Mouse (Mus musculus) lung, embryonic 15.5 days (tissue): ENCODE results near the gene Sgms1. TPM values are rescaled to one million over a fixed set of nuclear protein-coding genes. Genes with fewer than 3 reads are reported as not detected.
"Not testable (repeated sequence)": the region's sequence is repeated elsewhere in the genome, so short reads cannot be mapped to it uniquely, and the experiment has no call there.

Experiments
- ATAC-seq: fragments of 200-750 bp; cut with Nextera tagmentation; 2 replicates; pipeline ENCODE4 v1.8.0; 2017; ENCODE audit warnings: moderate number of reproducible peaks, borderline replicate concordance; ENCODE audit not compliant: low FRiP score, low TSS enrichment; ENCODE audit errors: extremely low read depth
- H3K27ac ChIP-seq: fragments of 300-500 bp; sonication (generic); 2 replicates; pipeline ENCODE4 v1.5.1; 2015; ENCODE audit warnings: moderate library complexity, mild to moderate bottlenecking, inconsistent platforms
- H3K27me3 ChIP-seq: fragments of 300-500 bp; sonication (generic); 2 replicates; pipeline ENCODE4 v1.6.1; 2015; ENCODE audit warnings: inconsistent platforms
- H3K36me3 ChIP-seq: fragments of 300-500 bp; sonication (generic); 2 replicates; pipeline ENCODE4 v1.6.1; 2015; ENCODE audit warnings: inconsistent platforms
- H3K4me1 ChIP-seq: fragments of 300-500 bp; sonication (generic); 2 replicates; pipeline ENCODE4 v1.6.1; 2015; ENCODE audit warnings: inconsistent platforms
- H3K4me2 ChIP-seq: fragments of 300-500 bp; sonication (generic); 2 replicates; pipeline ENCODE4 v1.6.1; 2015; ENCODE audit warnings: inconsistent platforms, mild to moderate bottlenecking, moderate library complexity
- H3K4me3 ChIP-seq: fragments of 300-500 bp; sonication (generic); 2 replicates; pipeline ENCODE4 v1.5.1; 2015; ENCODE audit warnings: mild to moderate bottlenecking, inconsistent platforms
- H3K9ac ChIP-seq: fragments of 300-500 bp; sonication (generic); 2 replicates; pipeline ENCODE4 v1.6.1; 2015; ENCODE audit warnings: inconsistent platforms
- H3K9me3 ChIP-seq: fragments of 300-500 bp; sonication (generic); 2 replicates; pipeline ENCODE4 v1.6.1; 2016; ENCODE audit warnings: inconsistent platforms
- WGBS: fragments of 180-500 bp; shearing (Covaris S2); methylation state at CpG from one replicate; pipeline ENCODE4 v1.1.7; 2015; 5-methylcytosine and 5-hydroxymethylcytosine counted together
- polyA plus RNA-seq: library from polyadenylated mRNA; unstranded; fragments of >200 nt; fragmentation: Nextera tagmentation; extraction: Ambion mirVana; gene quantifications from 2 replicates; pipeline ENCODE4 v1.2.1, GENCODE M21; 2015

Gene Sgms1
- polyA plus RNA-seq, 1 experiment from 2014 or later, result 54.7 TPM

DNA sequence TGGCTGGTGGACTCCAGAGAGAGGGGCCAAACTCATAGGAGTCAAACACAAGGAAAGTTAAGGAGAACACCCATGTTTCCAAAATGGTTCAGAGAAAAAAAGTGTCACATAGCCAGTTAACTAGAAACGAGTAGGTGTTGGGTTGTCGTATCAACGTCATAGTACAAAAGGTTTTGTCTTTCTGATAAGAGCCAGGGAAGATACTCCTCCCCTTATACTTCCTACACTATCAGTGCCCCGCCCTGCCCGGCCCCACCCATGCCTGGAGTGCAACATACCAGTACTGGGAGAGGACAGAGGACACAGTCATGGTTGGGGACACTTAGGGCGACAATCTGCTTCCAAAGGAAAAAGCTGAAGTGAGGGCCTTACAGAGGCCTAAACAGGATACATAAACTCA, 232.5 kb downstream of the Sgms1 start:
- no peak for ATAC-seq
- H3K9ac ChIP-seq, result no peak overlapping the region
- no peaks in the 10 kb centered on the region for H3K9me3 ChIP-seq
- H3K27me3 ChIP-seq, result no peaks in the 10 kb centered on the region
- 82% methylated on average over 6 of the region's 6 CpGs for WGBS
- H3K27ac ChIP-seq, result no peak overlapping the region
- H3K36me3 ChIP-seq, result peaks cover 15% of the 10 kb centered on the region
- H3K4me2 ChIP-seq, result no peak overlapping the region
- no peaks in the 10 kb centered on the region for H3K4me1 ChIP-seq
- H3K4me3 ChIP-seq, result no peak overlapping the region

DNA sequence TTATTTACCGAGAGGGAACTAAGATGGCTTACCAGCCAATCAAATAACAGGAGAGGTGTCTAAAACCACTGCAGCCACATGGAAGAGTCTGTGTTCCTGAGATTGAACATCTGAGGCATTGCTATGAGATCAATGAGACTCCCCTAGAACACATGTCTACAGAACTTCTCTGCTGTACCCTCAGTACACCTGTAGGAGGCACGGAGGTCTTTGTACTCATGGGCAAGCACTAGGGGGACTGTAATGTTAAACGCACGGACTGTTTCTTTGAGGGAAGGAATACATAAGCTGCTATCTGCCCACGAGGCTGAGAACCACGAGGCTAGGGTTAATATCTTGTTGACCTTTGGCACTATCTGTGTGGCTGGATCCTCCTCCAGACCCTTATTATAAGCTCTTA, 237.0 kb downstream of the Sgms1 start:
- no peak overlapping the region for H3K4me2 ChIP-seq
- no peak overlapping the region for H3K27ac ChIP-seq
- WGBS, result 70% methylated on average over 6 of the region's 6 CpGs
- H3K27me3 ChIP-seq, result no peaks in the 10 kb centered on the region
- no peak overlapping the region for H3K9ac ChIP-seq
- H3K36me3 ChIP-seq, result 0 out of 2 replicates have a peak, but pooled peaks cover 3% of the 10 kb centered on the region
- no peak overlapping the region for H3K4me3 ChIP-seq
- H3K4me1 ChIP-seq, result no peaks in the 10 kb centered on the region
- ATAC-seq, result no peak
- no peaks in the 10 kb centered on the region for H3K9me3 ChIP-seq

DNA sequence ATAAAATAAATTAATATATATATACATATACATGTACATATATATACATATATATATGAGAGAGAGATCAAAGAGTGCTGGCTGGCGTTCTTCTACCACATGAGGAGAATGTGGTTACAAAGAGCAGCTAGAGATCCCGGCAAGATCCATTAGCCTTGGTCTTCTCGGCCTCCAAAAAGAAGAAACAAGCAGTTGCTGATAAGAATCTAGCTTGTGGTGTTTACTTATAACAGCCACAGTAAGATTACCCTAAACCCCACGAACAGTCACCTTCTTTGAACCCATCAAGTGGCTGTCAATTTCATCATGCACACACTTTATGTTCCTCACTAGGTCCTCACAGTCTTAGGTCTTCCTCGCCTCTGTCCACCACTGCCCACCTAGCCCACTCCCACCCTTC, 240.8 kb downstream of the Sgms1 start:
- H3K9me3 ChIP-seq, result no peaks in the 10 kb centered on the region
- H3K4me1 ChIP-seq, result no peaks in the 10 kb centered on the region
- no peak overlapping the region for H3K4me2 ChIP-seq
- ATAC-seq, result no peak
- H3K36me3 ChIP-seq, result no peaks in the 10 kb centered on the region
- no peak overlapping the region for H3K9ac ChIP-seq
- no peaks in the 10 kb centered on the region for H3K27me3 ChIP-seq
- no peak overlapping the region for H3K27ac ChIP-seq
- no peak overlapping the region for H3K4me3 ChIP-seq
- 62% methylated on average over 5 of the region's 5 CpGs for WGBS

DNA sequence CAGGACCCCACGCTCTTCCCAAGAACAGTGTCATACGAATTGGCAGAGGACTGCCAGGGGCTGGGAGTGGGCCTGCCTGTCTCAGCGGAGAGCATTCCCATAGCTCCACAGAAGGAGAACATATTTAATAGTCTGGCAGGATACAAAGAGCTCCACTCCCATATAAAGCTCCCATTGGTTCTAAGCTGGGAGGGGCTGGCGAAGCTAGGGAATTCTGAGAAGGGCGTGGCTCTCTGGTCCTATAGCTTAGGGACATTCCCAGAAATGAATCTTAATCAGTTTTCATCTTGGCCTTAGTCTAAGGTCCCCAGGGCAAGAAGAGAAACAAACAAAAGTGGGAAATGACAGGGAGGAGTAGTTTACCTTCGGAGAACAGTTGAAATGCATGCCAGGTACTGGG, 247.1 kb downstream of the Sgms1 start:
- Histone ChIP-seq H3K27ac (no peak overlapping the region), H3K36me3 (no peaks in the 10 kb centered on the region), H3K4me1 (no peaks in the 10 kb centered on the region), H3K9ac (no peak overlapping the region), H3K27me3 (no peaks in the 10 kb centered on the region), H3K4me2 (no peak overlapping the region), H3K9me3 (no peaks in the 10 kb centered on the region), H3K4me3 (no peak overlapping the region)
- 85% methylated on average over 6 of the region's 6 CpGs for WGBS
- ATAC-seq, result no peak

DNA sequence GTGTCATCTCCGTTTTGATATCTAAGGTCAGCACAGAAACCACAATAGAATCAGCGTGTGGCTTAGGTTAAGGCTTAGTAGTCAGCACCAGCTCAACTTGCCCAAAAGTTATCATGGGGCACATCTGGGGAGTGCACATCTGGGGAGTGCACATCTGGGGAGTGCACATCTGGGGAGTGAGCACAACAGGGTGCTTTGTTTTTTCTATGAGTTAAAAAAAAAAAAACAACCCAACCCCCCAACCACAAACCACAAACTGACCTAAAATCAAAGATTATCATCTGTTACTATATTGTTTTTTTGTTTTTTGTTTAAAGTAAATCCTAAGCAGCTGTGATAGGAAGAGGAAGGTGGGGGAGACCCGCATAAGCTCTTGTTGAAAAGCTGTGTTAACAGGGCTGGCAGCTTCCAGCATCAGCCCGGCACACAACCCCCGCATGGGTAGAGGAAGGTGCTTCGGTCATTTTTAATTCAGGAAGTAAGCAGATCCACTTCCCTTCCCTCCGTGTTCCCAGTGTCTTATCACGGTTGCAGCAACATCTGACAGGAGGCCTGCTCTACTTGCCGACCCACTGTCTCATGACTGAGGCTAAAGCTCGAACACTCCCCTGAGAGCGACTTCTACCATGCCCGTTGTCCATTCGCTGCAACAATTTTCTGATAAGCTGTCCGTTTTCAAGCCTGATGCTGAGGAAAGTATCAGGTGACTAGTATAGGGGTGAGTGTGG, 251.0 kb downstream of the Sgms1 start:
- WGBS, result 59% methylated on average over 14 of the region's 14 CpGs
- H3K36me3 ChIP-seq, result no peaks in the 10 kb centered on the region
- H3K27me3 ChIP-seq, result no peaks in the 10 kb centered on the region
- no peak for ATAC-seq
- no peak overlapping the region for H3K4me2 ChIP-seq
- H3K27ac ChIP-seq, result no peak overlapping the region
- no peak overlapping the region for H3K4me3 ChIP-seq
- H3K9ac ChIP-seq, result no peak overlapping the region
- H3K4me1 ChIP-seq, result no peaks in the 10 kb centered on the region
- H3K9me3 ChIP-seq, result no peaks in the 10 kb centered on the region

DNA sequence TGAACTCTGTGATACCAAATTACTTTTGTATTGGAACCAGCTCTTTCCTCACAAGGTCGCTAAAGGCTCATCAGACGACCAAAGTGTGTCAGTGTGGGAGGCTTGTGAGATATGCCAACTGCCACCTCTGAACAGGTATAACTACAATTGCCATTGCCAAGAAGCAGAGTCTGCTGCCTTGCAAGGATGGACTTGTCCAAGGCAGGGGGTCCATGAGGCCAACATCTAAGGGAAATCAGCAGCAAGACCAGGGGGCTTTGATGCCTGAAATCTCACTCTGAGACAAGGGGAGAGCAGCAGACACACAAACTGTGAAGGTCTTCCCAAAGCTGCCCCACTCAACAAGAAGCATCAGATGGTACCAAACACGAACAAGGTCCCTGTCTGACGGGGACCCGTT, 251.6 kb downstream of the Sgms1 start:
- Histone ChIP-seq H3K9me3 (no peaks in the 10 kb centered on the region), H3K4me2 (no peak overlapping the region), H3K4me3 (no peak overlapping the region), H3K36me3 (no peaks in the 10 kb centered on the region), H3K4me1 (no peaks in the 10 kb centered on the region), H3K27ac (no peak overlapping the region), H3K27me3 (no peaks in the 10 kb centered on the region), H3K9ac (no peak overlapping the region)
- no peak for ATAC-seq
- 83% methylated on average over 5 of the region's 5 CpGs for WGBS

DNA sequence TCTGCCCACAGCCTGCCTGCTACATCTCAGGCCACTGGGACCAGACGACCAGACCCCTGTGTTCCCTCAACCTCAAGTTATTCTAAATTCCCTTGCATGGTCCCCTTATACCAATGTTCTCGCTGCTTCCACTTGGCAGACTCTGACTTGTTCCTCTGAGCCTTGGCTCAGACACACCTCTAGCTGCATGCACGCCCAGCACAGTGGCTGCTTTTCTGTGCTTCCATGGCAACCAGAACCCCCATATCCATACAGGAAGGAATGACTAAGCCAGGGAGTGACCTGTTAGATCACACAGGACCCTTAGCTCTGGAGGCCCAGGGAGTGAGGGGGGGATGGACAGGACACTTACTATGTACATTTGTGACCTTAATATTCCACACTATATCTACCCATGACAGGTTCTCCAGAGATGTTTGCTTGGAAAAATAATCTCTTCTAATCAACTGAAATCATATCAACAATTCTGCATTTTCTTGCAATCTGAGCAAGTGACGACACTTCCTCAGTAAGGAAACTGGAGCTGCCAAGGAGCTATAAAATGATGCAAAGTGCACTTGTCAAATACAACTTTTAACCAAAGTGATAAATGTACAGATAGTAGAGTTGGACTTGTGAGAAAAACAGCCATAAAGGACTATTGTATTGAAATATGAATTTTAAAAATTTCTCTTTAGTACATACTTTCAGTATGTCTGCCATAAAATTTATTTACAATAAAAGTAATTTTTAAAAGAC, 252.5 kb downstream of the Sgms1 start:
- H3K9ac ChIP-seq, result no peak overlapping the region
- H3K9me3 ChIP-seq, result no peaks in the 10 kb centered on the region
- no peak overlapping the region for H3K4me2 ChIP-seq
- no peaks in the 10 kb centered on the region for H3K36me3 ChIP-seq
- no peaks in the 10 kb centered on the region for H3K27me3 ChIP-seq
- ATAC-seq, result no peak
- H3K4me1 ChIP-seq, result no peaks in the 10 kb centered on the region
- no peak overlapping the region for H3K4me3 ChIP-seq
- no peak overlapping the region for H3K27ac ChIP-seq
- 41% methylated on average over 4 of the region's 4 CpGs for WGBS

DNA sequence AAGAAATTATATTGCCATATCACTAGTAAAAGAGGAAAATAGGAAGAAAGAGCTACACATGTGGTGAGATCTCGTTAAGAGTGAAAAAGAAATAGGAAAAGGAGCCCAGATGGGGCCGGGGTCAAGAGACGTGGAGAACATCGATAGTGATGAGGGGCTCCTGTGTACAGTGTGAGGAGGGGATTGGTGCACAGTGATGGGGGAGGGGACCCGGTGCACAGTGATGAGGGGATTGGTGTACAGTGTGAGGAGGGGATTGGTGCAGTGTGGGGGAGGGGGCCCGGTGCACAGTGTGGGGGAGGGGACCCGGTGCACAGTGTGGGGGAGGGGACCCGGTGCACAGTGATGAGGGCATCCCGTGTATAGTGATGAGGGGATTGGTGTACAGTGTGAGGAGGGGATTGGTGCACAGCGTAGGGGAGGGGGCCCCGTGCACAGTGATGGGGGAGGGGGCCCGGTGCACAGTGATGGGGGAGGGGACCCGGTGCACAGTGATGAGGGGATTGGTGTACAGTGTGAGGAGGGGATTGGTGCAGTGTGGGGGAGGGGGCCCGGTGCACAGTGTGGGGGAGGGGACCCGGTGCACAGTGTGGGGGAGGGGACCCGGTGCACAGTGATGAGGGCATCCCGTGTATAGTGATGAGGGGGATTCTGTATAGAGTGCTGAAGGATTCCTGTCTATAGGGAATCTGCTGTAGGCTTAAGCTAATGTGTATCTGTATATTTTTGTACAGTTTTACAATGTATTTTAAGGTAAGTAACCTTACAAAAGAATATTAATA, 257.6 kb downstream of the Sgms1 start:
- H3K4me1 ChIP-seq, H3K9ac ChIP-seq, H3K27me3 ChIP-seq, H3K4me2 ChIP-seq, H3K36me3 ChIP-seq, H3K9me3 ChIP-seq, H3K4me3 ChIP-seq, H3K27ac ChIP-seq: not testable (repeated sequence)
- ATAC-seq, result peak; percentile 66; the same call in 1 of the 2 replicates
- 91% methylated on average over 17 of the region's 17 CpGs for WGBS

DNA sequence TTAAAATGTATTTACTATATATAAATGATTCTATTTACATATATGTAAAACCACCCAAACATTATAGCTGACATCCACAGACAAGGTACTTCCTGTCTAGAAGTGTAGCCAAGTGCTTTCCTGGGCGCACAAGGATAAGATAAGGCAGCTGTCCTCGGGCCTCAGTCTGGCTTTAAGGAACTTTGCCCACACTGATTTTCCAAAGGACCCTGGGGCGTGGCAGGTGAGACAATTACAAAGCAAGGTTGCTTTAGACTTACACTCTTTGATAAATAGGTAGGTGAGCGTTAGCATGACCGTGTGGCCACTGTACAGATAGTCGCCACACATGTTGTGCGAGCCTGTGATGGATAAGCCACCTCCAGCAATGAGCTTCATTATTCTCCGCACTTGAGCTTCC, 260.2 kb downstream of the Sgms1 start:
- no peak overlapping the region for H3K27ac ChIP-seq
- H3K9ac ChIP-seq, result no peak overlapping the region
- no peaks in the 10 kb centered on the region for H3K27me3 ChIP-seq
- H3K4me2 ChIP-seq, result no peak overlapping the region
- no peak overlapping the region for H3K4me3 ChIP-seq
- 80% methylated on average over 8 of the region's 8 CpGs for WGBS
- H3K4me1 ChIP-seq, result no peaks in the 10 kb centered on the region
- no peaks in the 10 kb centered on the region for H3K9me3 ChIP-seq
- no peak for ATAC-seq
- peaks cover 10% of the 10 kb centered on the region for H3K36me3 ChIP-seq

DNA sequence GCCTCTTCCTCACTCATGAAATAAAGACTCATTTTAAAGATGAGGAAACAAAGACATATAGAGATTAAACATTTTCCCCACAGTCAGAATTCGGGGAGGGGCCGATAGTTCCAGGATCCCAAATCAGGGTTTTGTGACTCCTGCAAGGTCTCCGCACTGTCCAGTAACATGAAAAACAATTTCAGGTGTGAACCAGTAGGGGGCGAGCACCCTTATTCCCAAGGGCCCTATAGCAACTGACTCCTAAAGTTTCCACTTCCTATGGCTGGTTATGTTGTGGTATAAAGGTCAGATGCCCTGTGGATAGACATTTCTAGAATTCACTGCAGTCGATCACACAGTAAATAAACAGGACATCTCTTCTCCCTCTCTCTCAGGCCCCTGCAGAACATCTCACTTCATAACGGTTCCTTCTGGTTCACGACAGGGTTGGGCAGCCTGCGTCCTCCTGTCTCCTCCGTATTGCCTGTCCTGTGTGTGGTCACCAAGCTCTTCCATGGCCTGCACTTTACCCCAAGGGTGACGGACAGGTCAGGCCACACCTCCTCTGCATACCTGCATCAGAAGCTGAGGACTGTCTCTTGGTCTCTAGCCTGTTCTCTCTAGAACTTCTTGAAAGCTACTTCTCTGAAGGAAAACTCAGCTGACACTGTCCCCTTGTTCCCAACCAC, 262.2 kb downstream of the Sgms1 start:
- ATAC-seq, result peak; percentile 55; the same call in 1 of the 2 replicates
- Histone ChIP-seq H3K4me2 (no peak overlapping the region), H3K36me3 (peaks cover 14% of the 10 kb centered on the region), H3K9me3 (no peaks in the 10 kb centered on the region), H3K9ac (no peak overlapping the region), H3K27me3 (no peaks in the 10 kb centered on the region), H3K4me3 (no peak overlapping the region), H3K27ac (no peak overlapping the region), H3K4me1 (no peaks in the 10 kb centered on the region)
- 70% methylated on average over 10 of the region's 10 CpGs for WGBS

DNA sequence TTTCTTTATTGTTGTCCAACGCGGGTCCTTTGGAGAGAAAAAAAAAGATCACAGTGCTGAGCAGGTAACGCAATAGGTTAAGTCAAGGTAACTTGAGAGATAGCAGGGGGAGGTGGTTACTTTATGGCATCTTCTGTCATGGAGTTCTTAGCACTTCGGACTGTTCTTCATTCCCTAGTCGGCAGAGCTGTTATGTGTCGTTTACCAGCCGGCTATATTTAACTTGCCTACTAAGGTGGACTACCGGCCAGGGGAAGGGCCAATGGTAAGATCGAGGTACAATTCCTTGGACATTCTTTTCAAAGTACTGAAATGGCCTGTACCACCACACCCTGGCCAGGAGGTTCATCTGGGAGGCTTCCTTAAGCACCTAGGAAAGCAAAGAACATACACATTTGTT, 265.4 kb downstream of the Sgms1 start:
- ATAC-seq, result no peak
- Histone ChIP-seq H3K27ac (no peak overlapping the region), H3K4me3 (no peak overlapping the region), H3K9me3 (no peaks in the 10 kb centered on the region), H3K9ac (no peak overlapping the region), H3K4me1 (no peaks in the 10 kb centered on the region), H3K4me2 (no peak overlapping the region), H3K36me3 (peaks cover 17% of the 10 kb centered on the region), H3K27me3 (no peaks in the 10 kb centered on the region)
- 88% methylated on average over 9 of the region's 9 CpGs for WGBS
